Mouse (Mus musculus): ENCODE results near the gene Zbtb11. TPM values are rescaled to one million over a fixed set of nuclear protein-coding genes. Genes with fewer than 3 reads are reported as not detected.

Gene Zbtb11
- polyA plus RNA-seq, 1 experiment from 2014 or later: 15.0 TPM

GRCm38 (mm10) chr16:56055911-56056310, 82.2 kb downstream of the Zbtb11 start:
- no peaks in the 10 kb centered on the region for H3K9me3 ChIP-seq (replicated peaks; ENCODE audit: control insufficient read depth, low read length)
- H3K27me3 ChIP-seq (replicated peaks; ENCODE audit: control insufficient read depth, insufficient read depth, low read length): no peaks in the 10 kb centered on the region
- H3K9ac ChIP-seq (ENCODE audit: low read length): no peak overlapping the region
- ATAC-seq: no peak
- H3K36me3 ChIP-seq (ENCODE audit: control insufficient read depth, insufficient read depth, low read length): no peaks in the 10 kb centered on the region
- H3K4me2 ChIP-seq (ENCODE audit: low read length): no peak overlapping the region
- WGBS: 83% methylated on average over 3 of the region's 3 CpGs
- H3K4me1 ChIP-seq (ENCODE audit: control insufficient read depth, insufficient read depth, low read length): peaks cover 2% of the 10 kb centered on the region; the same call in 1 of the 2 replicates
- no peak overlapping the region for H3K27ac ChIP-seq (ENCODE audit: low read depth, low read length)
- DNase-seq (ENCODE audit: low spot score): no peak
- H3K4me3 ChIP-seq (ENCODE audit: low read depth, low read length): no peak overlapping the region

- H3K4me1 ChIP-seq (ENCODE audit: control insufficient read depth, insufficient read depth, low read length): peaks cover 2% of the 10 kb centered on the region; the same call in 1 of the 2 replicates
- no peak overlapping the region for H3K4me3 ChIP-seq (ENCODE audit: low read depth, low read length)
- ATAC-seq (peak; percentile 83), DNase-seq (ENCODE audit: low spot score) (peak; percentile 61)
- no peaks in the 10 kb centered on the region for H3K27me3 ChIP-seq (replicated peaks; ENCODE audit: control insufficient read depth, insufficient read depth, low read length)
- no peak overlapping the region for H3K9ac ChIP-seq (ENCODE audit: low read length)
- under 1% methylated on average over 7 of the region's 7 CpGs for WGBS
- H3K4me2 ChIP-seq (ENCODE audit: low read length): 0 out of 2 replicates have a peak overlapping the region, but pooled peaks have one; percentile 16
- H3K9me3 ChIP-seq (replicated peaks; ENCODE audit: control insufficient read depth, low read length): no peaks in the 10 kb centered on the region
- no peaks in the 10 kb centered on the region for H3K36me3 ChIP-seq (ENCODE audit: control insufficient read depth, insufficient read depth, low read length)
- 0 out of 2 replicates have a peak overlapping the region, but pooled peaks have one; percentile 55 for H3K27ac ChIP-seq (ENCODE audit: low read depth, low read length)
Observed at GRCm38 (mm10) chr16:56056944-56057590, 83.4 kb downstream of the Zbtb11 start.

- Histone ChIP-seq H3K36me3 (ENCODE audit: control insufficient read depth, insufficient read depth, low read length) (no peaks in the 10 kb centered on the region), H3K27ac (ENCODE audit: low read depth, low read length) (peak overlapping the region; percentile 55; the same call in 1 of the 2 replicates), H3K27me3 (replicated peaks; ENCODE audit: control insufficient read depth, insufficient read depth, low read length) (no peaks in the 10 kb centered on the region), H3K4me2 (ENCODE audit: low read length) (no peak overlapping the region), H3K4me1 (ENCODE audit: control insufficient read depth, insufficient read depth, low read length) (peaks cover 2% of the 10 kb centered on the region; the same call in 1 of the 2 replicates), H3K9me3 (replicated peaks; ENCODE audit: control insufficient read depth, low read length) (no peaks in the 10 kb centered on the region), H3K4me3 (ENCODE audit: low read depth, low read length) (no peak overlapping the region), H3K9ac (ENCODE audit: low read length) (no peak overlapping the region)
- no peak for DNase-seq (ENCODE audit: low spot score)
- 0 out of 2 replicates have a peak, but pooled peaks have one; percentile 22 for ATAC-seq
- WGBS: 82% methylated on average over 10 of the region's 10 CpGs
Observed at GRCm38 (mm10) chr16:56058151-56058550, 84.5 kb downstream of the Zbtb11 start.

Other genes starting within 250 kb of the Zbtb11 start
- gene Nfkbiz, start 135.0 kb upstream of the Zbtb11 start, polyA plus RNA-seq (2014; fragmentation: Nextera tagmentation; extraction: Ambion mirVana): 0.99 and 1.3 TPM in 2 replicates
- gene Nxpe3, start 78.6 kb upstream of the Zbtb11 start, polyA plus RNA-seq (2014; fragmentation: Nextera tagmentation; extraction: Ambion mirVana): 1.3 and 1.5 TPM in 2 replicates
- 15.8 and 19.4 TPM in 2 replicates for gene Cep97, start 39.0 kb upstream of the Zbtb11 start, polyA plus RNA-seq (2014; fragmentation: Nextera tagmentation; extraction: Ambion mirVana)
- gene Rpl24, start 7.6 kb upstream of the Zbtb11 start, polyA plus RNA-seq (2014; fragmentation: Nextera tagmentation; extraction: Ambion mirVana): 630 and 738 TPM in 2 replicates
- 252 and 255 TPM in 2 replicates for gene Pcnp, start 55.9 kb downstream of the Zbtb11 start, polyA plus RNA-seq (2014; fragmentation: Nextera tagmentation; extraction: Ambion mirVana)
- 28.1 and 29.8 TPM in 2 replicates for gene Trmt10c, start 63.9 kb downstream of the Zbtb11 start, polyA plus RNA-seq (2014; fragmentation: Nextera tagmentation; extraction: Ambion mirVana)
- 47.5 and 52.2 TPM in 2 replicates for gene Senp7, start 74.5 kb downstream of the Zbtb11 start, polyA plus RNA-seq (2014; fragmentation: Nextera tagmentation; extraction: Ambion mirVana)
- gene Impg2, start 230.4 kb downstream of the Zbtb11 start, polyA plus RNA-seq (2014; fragmentation: Nextera tagmentation; extraction: Ambion mirVana): 0.25 and 0.27 TPM in 2 replicates